Mouse (Mus musculus) C2C12 (cell line): ENCODE data around the gene Slc9a3.

Source experiments
- CEBPB ChIP-seq: IDR thresholded peaks from one replicate; pipeline ENCODE4 v1.6.1; 2011; ENCODE audit warnings: low read depth, mild to moderate bottlenecking, control low read depth, moderate library complexity
- CTCF ChIP-seq: IDR thresholded peaks from one replicate; pipeline ENCODE4 v1.5.1; 2011; ENCODE audit not compliant: control insufficient read depth, insufficient read depth, insufficient read length
- MAX ChIP-seq: IDR thresholded peaks from one replicate; pipeline ENCODE4 v1.6.1; 2011; ENCODE audit warnings: mild to moderate bottlenecking, control low read depth
- USF1 ChIP-seq: IDR thresholded peaks from one replicate; pipeline ENCODE4 v1.6.1; 2011; ENCODE audit warnings: low read depth, mild to moderate bottlenecking, control low read depth, moderate library complexity

- TF ChIP-seq CTCF, result no peak
- no peak for TF ChIP-seq USF1
- no peak for TF ChIP-seq MAX
- TF ChIP-seq CEBPB, result no peak
These were observed 87.7 kb downstream of the Slc9a3 start for GRCm38 (mm10) chr13:74208986-74209345.
